Mouse (Mus musculus) CH12.LX (cell line): ENCODE data around the gene Ppfia3.

Experiments used
- GABPA ChIP-seq: IDR thresholded peaks from 2 replicates; pipeline ENCODE4 v1.6.1; 2012; ENCODE audit warnings: low read depth, low read length, improper control_type of control experiment, inconsistent platforms; ENCODE audit not compliant: insufficient replicate concordance
- MAZ ChIP-seq: IDR thresholded peaks from 2 replicates; pipeline ENCODE4 v1.6.1; 2012; ENCODE audit warnings: low read depth, mild to moderate bottlenecking, inconsistent platforms, low read length, improper control_type of control experiment, moderate library complexity
- NELFE ChIP-seq: IDR thresholded peaks from 2 replicates; pipeline ENCODE4 v1.6.1; 2011; ENCODE audit warnings: low read depth, low read length, improper control_type of control experiment
- TBP ChIP-seq: conservative IDR thresholded peaks from 2 replicates; pipeline ENCODE4 v1.6.1; 2011; ENCODE audit warnings: low read depth, low read length, improper control_type of control experiment

DNA sequence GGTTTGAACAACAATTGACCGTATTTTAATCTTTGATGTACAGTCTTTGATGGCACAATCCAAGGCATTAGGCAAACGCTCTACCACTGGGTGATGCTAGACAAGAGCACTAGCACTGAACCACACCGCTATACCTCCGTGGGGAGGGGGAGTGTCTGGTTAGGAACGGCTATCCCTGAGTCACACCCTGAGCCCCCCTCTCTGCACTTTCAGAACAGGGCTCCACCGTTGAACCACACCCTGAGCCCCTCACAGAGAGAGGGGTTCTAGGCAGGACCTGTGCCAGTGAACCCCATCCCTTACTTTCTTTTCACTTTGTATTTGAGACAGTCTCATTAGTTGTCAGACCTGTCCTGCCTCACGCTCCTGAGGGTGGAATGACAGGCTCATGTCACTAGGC, 41.5 kb upstream of the Ppfia3 start:
- TF ChIP-seq GABPA = no peak
- TF ChIP-seq TBP = no peak
- TF ChIP-seq NELFE = no peak
- TF ChIP-seq MAZ = no peak
